Mouse (Mus musculus) embryonic facial prominence, embryonic 11.5 days (tissue): ENCODE measurements around the gene Zxdc. TPM values are rescaled to one million over a fixed set of nuclear protein-coding genes. Genes with fewer than 3 reads are reported as not detected.

Experiments used
- ATAC-seq: fragments of 200-750 bp; cut with Nextera tagmentation; replicated peaks from 2 replicates; pipeline ENCODE4 v1.8.0; 2017; ENCODE audit warnings: low read depth; ENCODE audit not compliant: insufficient number of reproducible peaks, low FRiP score, low TSS enrichment
- DNase-seq: peaks from one replicate; pipeline ENCODE4 v3.0.0-alpha.2; 2015; ENCODE audit warnings: low spot score
- H3K27ac ChIP-seq: fragments of 300-500 bp; sonication (generic); replicated peaks from 2 replicates; pipeline ENCODE4 v1.5.1; 2014; ENCODE audit warnings: mild to moderate bottlenecking, low read depth, low read length, control low read depth
- H3K27me3 ChIP-seq: fragments of 300-500 bp; sonication (generic); 2 replicates; pipeline ENCODE4 v1.6.1; 2014; ENCODE audit warnings: mild to moderate bottlenecking, low read length, moderate library complexity, mixed read lengths; ENCODE audit not compliant: control insufficient read depth, insufficient read depth
- H3K36me3 ChIP-seq: fragments of 300-500 bp; sonication (generic); replicated peaks from 2 replicates; pipeline ENCODE4 v1.6.1; 2014; ENCODE audit warnings: low read depth, mild to moderate bottlenecking, low read length, moderate library complexity, mixed read lengths; ENCODE audit not compliant: control insufficient read depth, insufficient read depth
- H3K4me1 ChIP-seq: fragments of 300-500 bp; sonication (generic); 2 replicates; pipeline ENCODE4 v1.6.1; 2014; ENCODE audit warnings: low read length, mixed read lengths; ENCODE audit not compliant: control insufficient read depth, insufficient read depth
- H3K4me2 ChIP-seq: fragments of 300-500 bp; sonication (generic); 2 replicates; pipeline ENCODE4 v1.6.1; 2014; ENCODE audit warnings: low read depth, mild to moderate bottlenecking, control low read depth, low read length, moderate library complexity
- H3K4me3 ChIP-seq: fragments of 300-500 bp; sonication (generic); 2 replicates; pipeline ENCODE4 v1.5.1; 2014; ENCODE audit warnings: low read depth, low read length, control low read depth
- H3K9ac ChIP-seq: fragments of 300-500 bp; sonication (generic); replicated peaks from 2 replicates; pipeline ENCODE4 v1.6.1; 2014; ENCODE audit warnings: mild to moderate bottlenecking, control low read depth, low read length
- H3K9me3 ChIP-seq: fragments of 300-500 bp; sonication (generic); replicated peaks from 2 replicates; pipeline ENCODE4 v1.6.1; 2016; ENCODE audit warnings: mild to moderate bottlenecking, low read length, inconsistent platforms, mixed read lengths; ENCODE audit not compliant: control insufficient read depth
- WGBS: fragments of 180-500 bp; shearing (Covaris S2); extraction: QIAGEN DNeasy Blood & Tissue Kit; methylation state at CpG from one replicate; pipeline ENCODE4 v1.1.7; 2014; 5-methylcytosine and 5-hydroxymethylcytosine counted together
- polyA plus RNA-seq: library from polyadenylated mRNA; unstranded; fragments of >200 nt; fragmentation: Nextera tagmentation; extraction: Ambion mirVana; gene quantifications from 2 replicates; pipeline ENCODE4 v1.2.1, GENCODE M21; 2014

The Zxdc gene
- polyA plus RNA-seq, 1 experiment from 2014 or later = 10.7 TPM

GRCm38 (mm10) chr6:90390629-90391028 is 21.3 kb downstream of the Zxdc start:
- Histone ChIP-seq H3K4me1 (no peaks in the 10 kb centered on the region), H3K4me3 (no peak overlapping the region), H3K27ac (no peak overlapping the region), H3K36me3 (no peaks in the 10 kb centered on the region; the same call in 1 of the 2 replicates), H3K27me3 (no peaks in the 10 kb centered on the region), H3K9me3 (no peaks in the 10 kb centered on the region), H3K4me2 (no peak overlapping the region), H3K9ac (no peak overlapping the region)
- no peak for ATAC-seq
- no peak for DNase-seq
- 78% methylated on average over 4 of the region's 4 CpGs for WGBS

- DNase-seq (no peak), ATAC-seq (no peak)
- Histone ChIP-seq H3K27me3 (no peaks in the 10 kb centered on the region), H3K27ac (no peak overlapping the region), H3K4me3 (no peak overlapping the region), H3K4me2 (no peak overlapping the region), H3K4me1 (no peaks in the 10 kb centered on the region), H3K36me3 (no peaks in the 10 kb centered on the region), H3K9ac (no peak overlapping the region), H3K9me3 (no peaks in the 10 kb centered on the region)
- WGBS = 47% methylated on average over 3 of the region's 3 CpGs
Measured at GRCm38 (mm10) chr6:90393948-90394347, 24.7 kb downstream of the Zxdc start.

DNA sequence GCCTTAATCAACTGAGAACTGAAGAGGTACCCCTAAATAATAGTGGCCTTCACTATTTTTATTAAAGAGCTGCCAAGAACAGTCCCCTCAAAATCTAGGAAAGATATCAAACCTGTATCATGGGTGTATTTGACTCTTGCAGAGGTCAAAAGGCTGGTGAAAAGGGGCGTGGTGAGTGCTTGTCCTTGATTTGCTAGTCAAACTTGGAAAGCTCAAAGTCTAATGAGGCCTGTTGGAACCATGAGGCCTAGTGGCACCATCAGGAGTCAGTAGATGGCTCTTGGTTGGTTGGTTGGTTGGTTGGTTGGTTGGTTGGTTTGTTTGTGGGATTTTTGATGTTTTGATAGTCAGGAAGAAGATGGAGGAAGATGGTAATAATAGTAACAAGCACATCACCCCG is 26.5 kb downstream of the Zxdc start:
- Histone ChIP-seq H3K4me2 (no peak overlapping the region), H3K4me1 (no peaks in the 10 kb centered on the region), H3K9me3 (no peaks in the 10 kb centered on the region), H3K36me3 (no peaks in the 10 kb centered on the region), H3K27ac (no peak overlapping the region), H3K27me3 (no peaks in the 10 kb centered on the region), H3K9ac (no peak overlapping the region), H3K4me3 (no peak overlapping the region)
- 84% methylated on average over 2 of the region's 2 CpGs for WGBS
- ATAC-seq = no peak
- no peak for DNase-seq

DNA sequence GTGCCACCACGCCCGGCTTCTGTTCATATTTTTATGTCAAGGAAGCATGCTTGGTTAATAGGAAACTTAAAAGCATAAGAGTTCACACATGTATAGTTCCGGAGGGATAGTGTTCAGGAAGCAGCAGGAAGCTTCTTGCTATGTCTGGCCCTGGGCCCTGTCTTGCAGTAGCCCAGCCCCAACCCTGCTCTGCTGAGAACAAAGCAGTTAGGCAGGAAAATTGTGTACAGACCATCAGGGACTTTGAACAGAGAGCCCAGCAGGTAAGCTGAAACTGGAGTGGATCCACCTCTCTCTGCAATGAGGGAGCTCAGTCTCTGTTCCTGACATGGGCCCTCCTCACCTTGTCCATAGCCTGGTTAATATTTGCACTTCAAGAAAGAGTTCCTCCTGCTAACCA is 28.0 kb downstream of the Zxdc start:
- H3K36me3 ChIP-seq = no peaks in the 10 kb centered on the region
- H3K9ac ChIP-seq = no peak overlapping the region
- DNase-seq (no peak), ATAC-seq (no peak)
- 93% methylated on average over 3 of the region's 3 CpGs for WGBS
- no peaks in the 10 kb centered on the region for H3K4me1 ChIP-seq
- no peaks in the 10 kb centered on the region for H3K27me3 ChIP-seq
- H3K9me3 ChIP-seq = no peaks in the 10 kb centered on the region
- no peak overlapping the region for H3K27ac ChIP-seq
- no peak overlapping the region for H3K4me3 ChIP-seq
- no peak overlapping the region for H3K4me2 ChIP-seq

GRCm38 (mm10) chr6:90408632-90409031 is 39.3 kb downstream of the Zxdc start:
- no peak overlapping the region for H3K4me3 ChIP-seq
- no peak overlapping the region for H3K9ac ChIP-seq
- H3K36me3 ChIP-seq = no peaks in the 10 kb centered on the region
- no peak for DNase-seq
- ATAC-seq = no peak
- H3K27ac ChIP-seq = no peak overlapping the region
- no peak overlapping the region for H3K4me2 ChIP-seq
- no peaks in the 10 kb centered on the region for H3K9me3 ChIP-seq
- no peaks in the 10 kb centered on the region for H3K4me1 ChIP-seq
- H3K27me3 ChIP-seq = no peaks in the 10 kb centered on the region

GRCm38 (mm10) chr6:90410972-90411371 is 41.7 kb downstream of the Zxdc start:
- Histone ChIP-seq H3K4me3 (no peak overlapping the region), H3K27ac (no peak overlapping the region), H3K9ac (no peak overlapping the region), H3K4me2 (no peak overlapping the region), H3K27me3 (no peaks in the 10 kb centered on the region), H3K4me1 (no peaks in the 10 kb centered on the region), H3K9me3 (no peaks in the 10 kb centered on the region), H3K36me3 (no peaks in the 10 kb centered on the region)
- WGBS = 74% methylated on average over 1 of the region's 1 CpGs
- no peak for ATAC-seq
- DNase-seq = no peak

DNA sequence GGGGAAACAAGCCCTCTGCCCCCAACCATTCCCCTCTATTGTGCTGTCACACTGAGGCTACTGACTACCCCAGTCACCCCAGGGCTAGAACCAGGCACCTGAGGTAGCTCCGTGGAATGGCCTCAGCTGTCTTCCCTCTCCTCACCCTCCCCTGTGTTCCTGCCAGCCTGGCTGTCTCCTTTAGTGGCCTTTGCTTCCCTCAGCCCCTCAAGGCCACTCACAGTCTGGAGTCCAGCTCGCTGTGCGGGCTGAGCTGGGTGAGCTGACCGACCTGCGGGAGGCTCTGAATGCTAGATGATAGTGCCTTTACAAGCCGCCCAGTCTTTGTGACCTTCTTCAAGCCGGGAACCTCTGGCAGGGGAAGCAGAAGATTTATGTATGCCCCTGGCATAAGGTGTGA is 42.6 kb downstream of the Zxdc start:
- ATAC-seq (no peak), DNase-seq (no peak)
- no peak overlapping the region for H3K27ac ChIP-seq
- H3K9ac ChIP-seq = no peak overlapping the region
- no peaks in the 10 kb centered on the region for H3K4me1 ChIP-seq
- no peaks in the 10 kb centered on the region for H3K9me3 ChIP-seq
- no peaks in the 10 kb centered on the region for H3K36me3 ChIP-seq
- no peaks in the 10 kb centered on the region for H3K27me3 ChIP-seq
- no peak overlapping the region for H3K4me2 ChIP-seq
- WGBS = 82% methylated on average over 7 of the region's 7 CpGs
- H3K4me3 ChIP-seq = no peak overlapping the region

GRCm38 (mm10) chr6:90422565-90422964 is 53.3 kb downstream of the Zxdc start:
- WGBS = 5% methylated on average over 14 of the region's 14 CpGs
- Histone ChIP-seq H3K27ac (no peak overlapping the region), H3K27me3 (0 out of 2 replicates have a peak, but pooled peaks cover 4% of the 10 kb centered on the region), H3K4me3 (no peak overlapping the region), H3K4me2 (peak overlapping the region; percentile 25; the same call in 1 of the 2 replicates), H3K36me3 (no peaks in the 10 kb centered on the region), H3K9ac (no peak overlapping the region; the same call in 1 of the 2 replicates), H3K9me3 (no peaks in the 10 kb centered on the region), H3K4me1 (no peaks in the 10 kb centered on the region)
- ATAC-seq (peak; percentile 89), DNase-seq (peak; percentile 89)
